10 mouse cellular contexts compared by ENCODE assay signal in genomic region chr4:148356654-148357053, GRCm38 (mm10).
DNase-seq lines count a peak whose midpoint lies in the region; ATAC-seq lines count a peak whose summit lies in the region.
"Had no signal": no experiment of that assay in that cellular context is flagged by ENCODE, and none has a peak within 500 bp of the region (broad histone marks: within the 10 kb centered on the region; RNA-seq: fewer than 3 reads in every experiment).

No protein-coding gene starts in this region.

- DNase-seq in brain, adult 2 months (ENCODE audit: low read depth, low spot score): peak; percentile 74
- DNase-seq in cerebellum, postnatal 36 days: peak; percentile 52 to 57
- DNase-seq in left cerebral cortex, postnatal 10 days (ENCODE audit: extremely low spot score in 1 of 2, low spot score in 2 of 2): peak; percentile 35 to 44
- DNase-seq in kidney, adult 11 months: no peak
- no peak for DNase-seq in thymus, postnatal 25 days
- no peak for DNase-seq in embryo, embryonic 9.5 days (ENCODE audit: extremely low spot score)
- DNase-seq: liver, embryonic 13.5 days had no signal

- H3K36me3 ChIP-seq in forebrain, embryonic 15.5 days: no peaks in the 10 kb centered on the region
- no peaks in the 10 kb centered on the region for H3K36me3 ChIP-seq in forebrain, embryonic 12.5 days (replicated peaks)
- H3K36me3 ChIP-seq: liver, embryonic 13.5 days had no signal

- no peak overlapping the region for H3K9ac ChIP-seq in forebrain, embryonic 15.5 days (replicated peaks)
- no peak overlapping the region for H3K9ac ChIP-seq in forebrain, embryonic 12.5 days
- H3K9ac ChIP-seq: liver, embryonic 13.5 days had no signal

- peak overlapping the region; percentile 48; the same call in 1 of the 2 replicates for H3K27ac ChIP-seq in forebrain, embryonic 15.5 days (replicated peaks)
- H3K27ac ChIP-seq in forebrain, embryonic 12.5 days: no peak overlapping the region
- H3K27ac ChIP-seq: kidney, postnatal 0 days; liver, embryonic 13.5 days had no signal

- H3K4me3 ChIP-seq in forebrain, embryonic 15.5 days: no peak overlapping the region
- no peak overlapping the region for H3K4me3 ChIP-seq in forebrain, embryonic 12.5 days (replicated peaks)
- H3K4me3 ChIP-seq: liver, embryonic 13.5 days had no signal

- no peak overlapping the region for H3K4me2 ChIP-seq in forebrain, embryonic 15.5 days (replicated peaks)
- H3K4me2 ChIP-seq in forebrain, embryonic 12.5 days: no peak overlapping the region
- H3K4me2 ChIP-seq: liver, embryonic 13.5 days had no signal

- intact Hi-C loops in left cerebral cortex, postnatal 10 days (cut with DNase I): no loop called here

- ATAC-seq in forebrain, embryonic 15.5 days (replicated peaks): peak; percentile 27; the same call in 1 of the 2 replicates
- no peak for ATAC-seq in forebrain, embryonic 12.5 days (ENCODE audit: low FRiP score)

- H3K9me3 ChIP-seq in forebrain, embryonic 15.5 days: 0 out of 2 replicates have a peak, but pooled peaks cover 6% of the 10 kb centered on the region
- H3K9me3 ChIP-seq in forebrain, embryonic 12.5 days: peaks cover 6% of the 10 kb centered on the region; the same call in 1 of the 2 replicates

- H3K27me3 ChIP-seq in forebrain, embryonic 15.5 days: no peaks in the 10 kb centered on the region
- H3K27me3 ChIP-seq in forebrain, embryonic 12.5 days: 0 out of 2 replicates have a peak, but pooled peaks cover 3% of the 10 kb centered on the region
- H3K27me3 ChIP-seq: liver, embryonic 13.5 days had no signal

- 58% methylated on average over 3 of the region's 3 CpGs for WGBS in forebrain, embryonic 15.5 days
- WGBS in forebrain, embryonic 12.5 days: 87% methylated on average over 3 of the region's 3 CpGs

- peaks cover 18% of the 10 kb centered on the region for H3K4me1 ChIP-seq in forebrain, embryonic 15.5 days
- H3K4me1 ChIP-seq in forebrain, embryonic 12.5 days: peaks cover 6% of the 10 kb centered on the region
- H3K4me1 ChIP-seq: liver, embryonic 13.5 days had no signal

Comparison
In these comparisons a context has a peak if more than half of its experiments do, and no peak if none do; other contexts are left out.
1. DNase-seq: peak in brain, adult 2 months (single experiment), cerebellum, postnatal 36 days (2 of 2) and left cerebral cortex, postnatal 10 days (2 of 2); none in kidney, adult 11 months (single experiment), thymus, postnatal 25 days (single experiment) and embryo, embryonic 9.5 days (single experiment).